Mouse (Mus musculus): ENCODE measurements at regions not wholly inside any gene's neighbourhood (a gene's known extent, or its start where the extent isn't known, plus 50 kb on each side); places are given as distances from the start of the nearest gene placed in this dataset.
A peak's percentile ranks its signal among the peaks of the same experiment; 100 is the strongest.

- TF ChIP-seq CTCF (IDR thresholded peaks at IDR 0.05; ENCODE audit: control insufficient read depth, insufficient read depth, insufficient replicate concordance, low read depth, low read length) (peak; percentile 26; the same call in 1 of the 2 replicates), POLR2A (IDR thresholded peaks at IDR 0.05; ENCODE audit: control insufficient read depth, low read depth, low read length) (no peak)
Measured at GRCm38 (mm10) chr14:73776066-73776465, 115.0 kb downstream of the Gm21750 start.
